Mouse (Mus musculus) limb, embryonic 11.5 days (tissue): ENCODE measurements at regions not wholly inside any gene's neighbourhood (a gene's known extent, or its start where the extent isn't known, plus 50 kb on each side); places are given as distances from the start of the nearest gene placed in this dataset.

Experiments used
- ATAC-seq: fragments of 200-750 bp; cut with Nextera tagmentation; 2 replicates; pipeline ENCODE4 v1.8.0; 2017; ENCODE audit warnings: low read depth; ENCODE audit not compliant: insufficient number of reproducible peaks, low FRiP score, low TSS enrichment
- DNase-seq: peaks from one replicate; pipeline ENCODE4 v3.0.0-alpha.2; 2015; ENCODE audit warnings: low spot score
- H3K27ac ChIP-seq: fragments of 300-500 bp; sonication (generic); replicated peaks from 2 replicates; pipeline ENCODE4 v1.5.1; 2014; ENCODE audit warnings: low read depth, mild to moderate bottlenecking, low read length
- H3K27me3 ChIP-seq: fragments of 300-500 bp; sonication (generic); 2 replicates; pipeline ENCODE4 v1.6.1; 2014; ENCODE audit warnings: mild to moderate bottlenecking, low read length, mixed read lengths; ENCODE audit not compliant: control insufficient read depth, insufficient read depth
- H3K36me3 ChIP-seq: fragments of 300-500 bp; sonication (generic); 2 replicates; pipeline ENCODE4 v1.6.1; 2014; ENCODE audit warnings: mild to moderate bottlenecking, low read length, moderate library complexity, mixed read lengths; ENCODE audit not compliant: control insufficient read depth, insufficient read depth
- H3K4me1 ChIP-seq: fragments of 300-500 bp; sonication (generic); 2 replicates; pipeline ENCODE4 v1.6.1; 2014; ENCODE audit warnings: low read length, mixed read lengths; ENCODE audit not compliant: control insufficient read depth, insufficient read depth
- H3K4me2 ChIP-seq: fragments of 300-500 bp; sonication (generic); 2 replicates; pipeline ENCODE4 v1.6.1; 2014; ENCODE audit warnings: low read depth, mild to moderate bottlenecking, moderate library complexity; ENCODE audit not compliant: severe bottlenecking
- H3K4me3 ChIP-seq: fragments of 300-500 bp; sonication (generic); 2 replicates; pipeline ENCODE4 v1.5.1; 2014; ENCODE audit warnings: low read depth, low read length
- H3K9ac ChIP-seq: fragments of 300-500 bp; sonication (generic); 2 replicates; pipeline ENCODE4 v1.6.1; 2014; ENCODE audit warnings: mild to moderate bottlenecking, low read length
- H3K9me3 ChIP-seq: fragments of 300-500 bp; sonication (generic); 2 replicates; pipeline ENCODE4 v1.6.1; 2016; ENCODE audit warnings: low read length; ENCODE audit not compliant: control insufficient read depth
- WGBS: fragments of 180-500 bp; shearing (Covaris S2); extraction: QIAGEN DNeasy Blood & Tissue Kit; methylation state at CpG from one replicate; pipeline ENCODE4 v1.1.7; 2014; 5-methylcytosine and 5-hydroxymethylcytosine counted together

DNA sequence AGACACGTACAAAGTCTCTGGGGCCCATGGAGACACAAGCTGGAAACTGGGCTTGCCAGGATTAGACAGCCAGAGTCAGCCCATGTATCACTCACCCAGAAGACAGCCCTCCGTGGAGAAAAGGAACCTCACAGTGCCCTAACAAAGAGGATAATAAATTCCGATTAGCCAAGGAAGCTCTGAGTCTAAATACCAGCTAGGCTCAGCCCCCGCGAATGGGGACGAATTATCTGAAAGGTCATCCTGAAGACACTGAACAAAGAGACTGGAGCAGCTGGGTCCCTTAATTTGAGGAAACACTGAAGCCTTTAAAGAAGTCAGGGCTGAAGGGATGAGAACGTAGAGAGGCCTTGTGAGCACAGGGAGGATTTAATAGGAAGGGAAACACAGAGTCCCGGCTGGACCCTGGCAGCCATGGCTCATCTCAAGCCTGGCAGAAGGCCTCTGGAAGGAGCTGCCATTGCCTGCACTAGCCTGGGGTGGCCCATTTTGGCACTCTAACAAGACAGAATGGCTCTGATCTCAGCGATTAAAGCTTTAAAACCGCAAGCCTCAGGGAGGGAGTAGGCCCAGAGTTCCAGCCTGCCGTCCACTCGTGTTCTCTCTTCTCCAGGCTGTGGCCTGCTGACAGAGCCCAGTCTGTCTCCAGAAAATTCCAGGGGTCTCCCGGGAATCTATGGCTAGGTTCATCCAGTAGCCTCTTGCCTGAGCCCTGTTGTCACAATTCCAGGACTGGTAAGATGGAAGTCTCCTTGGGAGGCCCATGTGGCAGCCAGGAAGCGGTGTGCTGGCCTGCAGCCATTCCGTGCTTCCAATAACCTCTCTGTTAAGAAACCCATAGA lies 343.0 kb upstream of the Zfp462 start:
- no peak overlapping the region for H3K4me3 ChIP-seq
- no peaks in the 10 kb centered on the region for H3K27me3 ChIP-seq
- DNase-seq (no peak), ATAC-seq (no peak)
- H3K4me1 ChIP-seq = no peaks in the 10 kb centered on the region
- H3K36me3 ChIP-seq = no peaks in the 10 kb centered on the region
- WGBS = 45% methylated on average over 15 of the region's 15 CpGs
- H3K9ac ChIP-seq = no peak overlapping the region
- H3K9me3 ChIP-seq = no peaks in the 10 kb centered on the region
- no peak overlapping the region for H3K27ac ChIP-seq
- H3K4me2 ChIP-seq = no peak overlapping the region

DNA sequence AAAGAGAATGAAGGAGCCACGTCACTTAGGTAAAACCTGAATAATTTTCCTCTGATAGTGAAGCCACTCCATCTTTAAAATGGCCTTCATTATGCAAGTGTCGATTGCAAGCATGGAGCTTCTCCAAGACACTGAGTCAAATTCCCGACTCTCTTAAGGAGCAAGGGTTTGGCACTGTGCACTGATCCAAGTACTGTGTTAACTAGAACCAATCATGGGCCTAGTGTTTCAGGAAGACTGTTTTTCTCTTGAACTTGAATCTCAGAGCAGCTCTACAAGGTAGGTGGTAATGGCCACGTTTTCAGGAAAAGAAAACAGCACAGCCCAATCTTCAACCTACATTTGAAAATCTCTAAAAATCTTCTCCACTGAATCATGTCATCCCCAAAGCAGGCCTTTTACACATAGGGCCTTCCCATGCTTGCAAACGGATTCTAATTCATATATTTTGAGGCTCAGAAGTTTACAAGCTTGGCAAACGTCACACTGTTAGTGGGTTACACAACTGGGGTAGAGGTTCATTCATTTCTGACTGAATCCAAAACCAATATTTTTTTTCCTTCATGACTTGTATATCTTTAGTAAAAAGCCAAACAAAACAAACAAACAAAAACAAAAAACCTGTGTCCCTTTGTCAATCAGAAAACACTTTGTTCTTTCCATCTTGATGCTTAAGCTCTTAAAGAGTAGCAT lies 342.2 kb upstream of the Zfp462 start:
- Histone ChIP-seq H3K4me1 (no peaks in the 10 kb centered on the region), H3K4me3 (no peak overlapping the region), H3K27ac (no peak overlapping the region), H3K9ac (no peak overlapping the region), H3K4me2 (no peak overlapping the region), H3K27me3 (no peaks in the 10 kb centered on the region), H3K36me3 (no peaks in the 10 kb centered on the region), H3K9me3 (no peaks in the 10 kb centered on the region)
- ATAC-seq = no peak
- no peak for DNase-seq
- WGBS = 65% methylated on average over 6 of the region's 6 CpGs

- Histone ChIP-seq H3K4me2 (no peak overlapping the region), H3K9me3 (no peaks in the 10 kb centered on the region), H3K27me3 (no peaks in the 10 kb centered on the region), H3K36me3 (no peaks in the 10 kb centered on the region), H3K27ac (no peak overlapping the region), H3K9ac (no peak overlapping the region), H3K4me3 (no peak overlapping the region), H3K4me1 (no peaks in the 10 kb centered on the region)
- WGBS = 63% methylated on average over 5 of the region's 5 CpGs
- ATAC-seq = no peak
- DNase-seq = no peak
Observed at GRCm38 (mm10) chr4:54610101-54610500, 334.7 kb upstream of the Zfp462 start.

DNA sequence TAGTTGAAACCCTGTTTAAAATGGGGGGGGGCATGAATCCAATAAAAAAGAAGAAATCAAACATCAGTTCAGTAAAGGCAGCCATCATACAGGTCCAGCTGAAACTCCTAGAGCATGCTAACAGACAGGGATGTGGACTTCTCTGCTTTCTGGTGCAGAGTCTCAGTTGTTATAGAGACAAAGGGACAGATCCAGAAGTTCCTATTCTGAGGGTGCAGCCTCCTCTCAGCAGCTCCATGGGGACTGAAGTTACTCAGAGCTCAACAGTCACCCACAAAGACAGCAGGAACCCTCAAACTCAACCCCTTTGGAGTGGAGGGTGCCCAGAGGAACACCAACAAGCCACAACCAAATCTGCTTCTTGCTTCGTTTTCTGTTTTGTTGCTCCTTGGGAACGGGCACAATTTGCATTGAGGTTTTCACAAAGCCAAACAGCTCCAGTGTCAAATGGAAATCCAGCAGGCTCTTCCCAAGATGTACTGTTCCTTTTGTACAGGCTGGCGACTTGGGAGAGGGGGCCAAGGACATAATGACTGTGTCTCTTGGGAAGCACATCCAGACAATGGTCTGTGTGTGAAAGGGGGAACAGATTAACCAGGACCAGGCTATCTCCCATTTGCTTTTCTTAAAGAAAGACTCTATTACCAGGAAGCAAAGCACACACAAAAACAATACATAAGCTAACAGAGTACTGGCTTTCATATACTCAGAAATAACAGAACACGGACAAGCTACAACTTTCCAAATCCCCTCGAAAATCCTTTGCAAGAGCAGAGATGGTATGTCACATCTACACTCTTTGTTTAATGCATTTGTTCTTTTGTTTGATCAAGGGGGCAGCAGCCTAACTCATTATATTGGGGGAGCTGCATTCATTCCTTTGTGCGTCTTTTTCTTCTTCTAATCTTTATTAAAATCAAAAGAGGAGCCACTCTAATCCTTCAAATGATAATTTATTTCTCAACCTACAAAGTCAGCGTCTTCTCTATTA lies 332.6 kb upstream of the Zfp462 start:
- 84% methylated on average over 7 of the region's 7 CpGs for WGBS
- no peak overlapping the region for H3K9ac ChIP-seq
- DNase-seq (no peak), ATAC-seq (no peak)
- H3K27me3 ChIP-seq = no peaks in the 10 kb centered on the region
- H3K9me3 ChIP-seq = no peaks in the 10 kb centered on the region
- H3K27ac ChIP-seq = no peak overlapping the region
- H3K4me3 ChIP-seq = no peak overlapping the region
- H3K36me3 ChIP-seq = no peaks in the 10 kb centered on the region
- no peaks in the 10 kb centered on the region for H3K4me1 ChIP-seq
- H3K4me2 ChIP-seq = no peak overlapping the region

DNA sequence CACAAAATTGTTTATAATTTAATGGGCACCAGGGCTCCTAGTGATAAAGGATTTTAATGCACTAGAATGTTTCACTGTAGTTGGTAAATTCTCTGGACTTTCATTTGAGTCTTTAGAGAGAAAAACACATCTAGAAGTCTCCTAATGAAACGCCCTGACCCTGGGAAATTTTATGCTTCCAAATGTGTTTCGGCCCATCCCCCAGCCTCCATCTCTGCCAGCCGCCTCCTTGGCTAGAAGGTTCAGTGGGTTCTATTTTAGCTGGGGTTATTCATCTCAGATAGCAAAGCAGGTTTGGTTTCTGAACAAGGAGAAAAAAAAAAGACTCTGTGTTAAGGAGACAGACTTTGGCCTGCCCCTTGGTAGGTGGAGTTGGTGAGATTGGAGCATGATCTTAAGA lies 331.8 kb upstream of the Zfp462 start:
- no peaks in the 10 kb centered on the region for H3K4me1 ChIP-seq
- DNase-seq (no peak), ATAC-seq (no peak)
- H3K36me3 ChIP-seq = no peaks in the 10 kb centered on the region
- H3K27me3 ChIP-seq = no peaks in the 10 kb centered on the region
- H3K4me2 ChIP-seq = no peak overlapping the region
- WGBS = 68% methylated on average over 3 of the region's 3 CpGs
- no peak overlapping the region for H3K9ac ChIP-seq
- no peaks in the 10 kb centered on the region for H3K9me3 ChIP-seq
- H3K4me3 ChIP-seq = no peak overlapping the region
- no peak overlapping the region for H3K27ac ChIP-seq

DNA sequence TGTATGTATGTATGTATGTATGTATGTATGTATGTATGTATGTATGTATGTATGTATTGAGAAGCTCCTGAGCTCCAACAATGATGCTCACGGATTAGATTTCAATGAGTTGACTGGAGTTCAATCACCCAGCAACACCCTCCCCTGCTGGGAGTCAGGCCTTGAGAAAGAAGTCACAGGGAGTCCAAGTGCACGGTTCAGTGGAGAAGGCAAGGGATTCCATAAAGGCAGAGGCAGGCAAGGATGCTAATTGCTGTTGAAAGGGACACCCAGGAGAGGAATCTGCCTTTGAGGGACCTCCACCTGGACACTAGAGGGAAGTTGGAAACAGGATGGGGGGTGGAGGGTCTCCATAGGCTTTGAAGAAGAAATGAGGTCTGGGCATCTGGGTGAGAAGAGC lies 331.2 kb upstream of the Zfp462 start:
- Histone ChIP-seq H3K4me3 (no peak overlapping the region), H3K4me1 (no peaks in the 10 kb centered on the region), H3K27me3 (no peaks in the 10 kb centered on the region), H3K9ac (no peak overlapping the region), H3K9me3 (no peaks in the 10 kb centered on the region), H3K4me2 (no peak overlapping the region), H3K36me3 (no peaks in the 10 kb centered on the region), H3K27ac (no peak overlapping the region)
- 79% methylated on average over 2 of the region's 2 CpGs for WGBS
- ATAC-seq (no peak), DNase-seq (no peak)

DNA sequence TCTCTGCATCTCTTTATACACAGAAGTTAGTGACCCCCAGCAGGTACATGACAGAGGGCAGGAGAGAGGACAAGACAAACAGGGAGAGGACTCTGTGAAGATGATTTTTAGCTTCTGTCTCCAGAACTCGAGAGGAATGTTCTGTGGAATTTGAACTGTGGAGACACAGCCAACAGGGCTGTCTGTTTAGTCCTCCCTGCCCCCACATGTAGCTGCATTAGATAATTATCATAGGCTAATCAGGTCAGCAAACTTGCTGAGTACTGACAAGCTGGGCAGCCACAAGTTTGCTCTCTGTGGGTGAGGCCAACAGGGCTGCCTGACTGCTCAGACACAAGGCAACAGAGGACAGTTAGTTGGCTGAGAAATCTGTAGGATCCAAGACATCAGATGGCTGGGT lies 329.0 kb upstream of the Zfp462 start:
- H3K4me2 ChIP-seq = no peak overlapping the region
- H3K4me3 ChIP-seq = no peak overlapping the region
- ATAC-seq (no peak), DNase-seq (no peak)
- H3K9ac ChIP-seq = no peak overlapping the region
- no peaks in the 10 kb centered on the region for H3K27me3 ChIP-seq
- no peaks in the 10 kb centered on the region for H3K9me3 ChIP-seq
- no peak overlapping the region for H3K27ac ChIP-seq
- no peaks in the 10 kb centered on the region for H3K36me3 ChIP-seq
- no peaks in the 10 kb centered on the region for H3K4me1 ChIP-seq
- WGBS = 54% methylated on average over 1 of the region's 1 CpGs
